Mouse (Mus musculus) large intestine, adult 2 months (tissue): Measurements from ENCODE around the gene D1Pas1. TPM values are rescaled to one million over a fixed set of nuclear protein-coding genes. Genes with fewer than 3 reads are reported as not detected.

ENCODE experiments used
- DNase-seq: peaks from one replicate; pipeline ENCODE4 v3.0.0-alpha.2; 2012; ENCODE audit warnings: low read depth, low spot score
- WGBS: fragments of 180-500 bp; shearing (Covaris S2); methylation state at CpG from one replicate; pipeline ENCODE4 v1.1.7; 2018; 5-methylcytosine and 5-hydroxymethylcytosine counted together
- polyA plus RNA-seq: library from polyadenylated mRNA; depleted of rRNA; stranded (reverse); fragments of >200 nt; gene quantifications from 2 replicates; pipeline ENCODE4 v1.2.3, GENCODE M21; 2012

Gene D1Pas1
- polyA plus RNA-seq, 1 experiment = not detected

GRCm38 (mm10) chr1:186985131-186985530 is 17.9 kb downstream of the D1Pas1 start:
- 89% methylated on average over 11 of the region's 11 CpGs for WGBS
- DNase-seq = no peak

GRCm38 (mm10) chr1:186986086-186986485 is 18.9 kb downstream of the D1Pas1 start:
- DNase-seq = no peak
- 76% methylated on average over 9 of the region's 9 CpGs for WGBS

GRCm38 (mm10) chr1:186986506-186986905 is 19.3 kb downstream of the D1Pas1 start:
- no peak for DNase-seq
- WGBS = 69% methylated on average over 8 of the region's 8 CpGs

- WGBS = 77% methylated on average over 9 of the region's 9 CpGs
- DNase-seq = no peak
Measured at GRCm38 (mm10) chr1:186988281-186988682, 21.1 kb downstream of the D1Pas1 start.

GRCm38 (mm10) chr1:186988822-186989221 is 21.6 kb downstream of the D1Pas1 start:
- DNase-seq = no peak
- 81% methylated on average over 4 of the region's 4 CpGs for WGBS

GRCm38 (mm10) chr1:186991473-186991872 is 24.3 kb downstream of the D1Pas1 start:
- WGBS = 80% methylated on average over 6 of the region's 6 CpGs
- no peak for DNase-seq

- no peak for DNase-seq
- WGBS = 94% methylated on average over 3 of the region's 3 CpGs
Measured at GRCm38 (mm10) chr1:186992113-186992512, 24.9 kb downstream of the D1Pas1 start.

GRCm38 (mm10) chr1:186997596-186998304 is 30.5 kb downstream of the D1Pas1 start:
- DNase-seq = no peak
- WGBS = 87% methylated on average over 21 of the region's 21 CpGs

- 77% methylated on average over 7 of the region's 7 CpGs for WGBS
- DNase-seq = no peak
Measured at GRCm38 (mm10) chr1:187003441-187003861, 36.2 kb downstream of the D1Pas1 start.

GRCm38 (mm10) chr1:187004306-187004705 is 37.1 kb downstream of the D1Pas1 start:
- no peak for DNase-seq
- WGBS = 84% methylated on average over 1 of the region's 1 CpGs

GRCm38 (mm10) chr1:187006227-187006925 is 39.2 kb downstream of the D1Pas1 start:
- WGBS = 92% methylated on average over 14 of the region's 14 CpGs
- no peak for DNase-seq

- no peak for DNase-seq
- WGBS = 88% methylated on average over 7 of the region's 7 CpGs
Measured at GRCm38 (mm10) chr1:187008236-187008635, 41.0 kb downstream of the D1Pas1 start.

- no peak for DNase-seq
- WGBS = 88% methylated on average over 11 of the region's 11 CpGs
Measured at GRCm38 (mm10) chr1:187010071-187010470, 42.9 kb downstream of the D1Pas1 start.

- WGBS = 89% methylated on average over 4 of the region's 4 CpGs
- no peak for DNase-seq
Measured at GRCm38 (mm10) chr1:187011601-187012000, 44.4 kb downstream of the D1Pas1 start.

- DNase-seq = no peak
- 85% methylated on average over 2 of the region's 2 CpGs for WGBS
Measured at GRCm38 (mm10) chr1:187014141-187014540, 46.9 kb downstream of the D1Pas1 start.

- 86% methylated on average over 1 of the region's 1 CpGs for WGBS
- no peak for DNase-seq
Measured at GRCm38 (mm10) chr1:187015673-187016072, 48.5 kb downstream of the D1Pas1 start.

GRCm38 (mm10) chr1:187016116-187016515 is 48.9 kb downstream of the D1Pas1 start:
- WGBS = 55% methylated on average over 4 of the region's 4 CpGs
- DNase-seq = no peak

GRCm38 (mm10) chr1:187020011-187020410 is 52.8 kb downstream of the D1Pas1 start:
- peak; percentile 8 for DNase-seq
- 34% methylated on average over 7 of the region's 7 CpGs for WGBS
